Mouse (Mus musculus): Measurements from ENCODE around the gene Ktn1. TPM values are rescaled to one million over a fixed set of nuclear protein-coding genes. Genes with fewer than 3 reads are reported as not detected.

The Ktn1 gene
- polyA plus RNA-seq, 1 experiment from 2014 or later: 66.0 TPM

DNA sequence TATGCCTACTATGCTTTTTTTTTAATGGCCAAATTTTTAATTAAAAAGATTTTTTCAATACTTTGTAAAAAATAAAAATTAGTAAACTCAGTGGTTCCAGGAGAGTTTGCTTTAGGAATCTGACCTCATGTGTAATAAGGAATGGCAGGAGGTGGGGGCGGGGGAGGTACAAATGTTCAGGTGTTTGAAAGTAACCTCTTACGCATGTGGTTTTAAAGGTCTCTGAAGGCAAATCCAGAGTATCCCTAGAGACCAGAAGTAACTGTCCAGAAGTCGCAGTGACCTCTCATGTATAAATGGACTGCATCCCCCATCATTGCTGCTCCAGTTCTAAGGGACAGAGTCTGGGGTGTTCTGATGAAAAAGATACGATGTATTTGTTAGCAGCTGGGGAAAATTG lies 3.0 kb downstream of the Ktn1 start:
- peaks cover 14% of the 10 kb centered on the region for H3K4me1 ChIP-seq (replicated peaks; ENCODE audit: control insufficient read depth, insufficient read depth, low read length)
- H3K4me2 ChIP-seq (ENCODE audit: low read length): no peak overlapping the region
- 0 out of 2 replicates have a peak, but pooled peaks cover 2% of the 10 kb centered on the region for H3K27me3 ChIP-seq (replicated peaks; ENCODE audit: control insufficient read depth, insufficient read depth, low read length)
- H3K4me3 ChIP-seq (replicated peaks; ENCODE audit: low read length): no peak overlapping the region
- WGBS: 91% methylated on average over 4 of the region's 4 CpGs
- H3K36me3 ChIP-seq (ENCODE audit: control insufficient read depth, insufficient read depth): no peaks in the 10 kb centered on the region
- no peak overlapping the region for H3K9ac ChIP-seq (replicated peaks; ENCODE audit: low read depth, low read length)
- no peaks in the 10 kb centered on the region for H3K9me3 ChIP-seq (ENCODE audit: control insufficient read depth, low read length)
- no peak for ATAC-seq
- H3K27ac ChIP-seq (ENCODE audit: low read length): no peak overlapping the region

DNA sequence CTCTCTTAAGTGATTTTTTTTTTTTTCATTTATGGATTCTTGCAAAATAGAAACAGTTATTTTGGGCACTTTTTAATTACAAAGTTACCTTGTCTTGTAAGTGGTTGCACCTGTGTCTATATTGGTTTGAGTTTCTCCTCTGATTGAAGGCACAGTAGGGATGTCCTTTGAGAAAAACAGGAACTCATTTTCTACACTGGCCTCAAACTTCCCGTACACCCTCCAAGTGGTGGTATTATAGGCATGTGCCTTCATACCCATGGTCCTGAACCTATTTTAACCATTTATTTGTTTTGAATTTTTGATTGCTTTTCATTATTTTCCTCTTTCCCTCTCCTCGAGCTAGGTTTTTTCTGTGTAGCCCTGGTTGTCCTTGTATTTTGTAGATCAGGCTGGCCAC lies 7.2 kb downstream of the Ktn1 start:
- ATAC-seq: no peak
- 88% methylated on average over 2 of the region's 2 CpGs for WGBS
- H3K4me2 ChIP-seq (ENCODE audit: low read length): no peak overlapping the region
- H3K36me3 ChIP-seq (ENCODE audit: control insufficient read depth, insufficient read depth): no peaks in the 10 kb centered on the region
- no peak overlapping the region for H3K9ac ChIP-seq (replicated peaks; ENCODE audit: low read depth, low read length)
- H3K4me3 ChIP-seq (replicated peaks; ENCODE audit: low read length): no peak overlapping the region
- no peaks in the 10 kb centered on the region for H3K9me3 ChIP-seq (ENCODE audit: control insufficient read depth, low read length)
- H3K4me1 ChIP-seq (replicated peaks; ENCODE audit: control insufficient read depth, insufficient read depth, low read length): peaks cover 15% of the 10 kb centered on the region
- H3K27me3 ChIP-seq (replicated peaks; ENCODE audit: control insufficient read depth, insufficient read depth, low read length): no peaks in the 10 kb centered on the region
- H3K27ac ChIP-seq (ENCODE audit: low read length): no peak overlapping the region

DNA sequence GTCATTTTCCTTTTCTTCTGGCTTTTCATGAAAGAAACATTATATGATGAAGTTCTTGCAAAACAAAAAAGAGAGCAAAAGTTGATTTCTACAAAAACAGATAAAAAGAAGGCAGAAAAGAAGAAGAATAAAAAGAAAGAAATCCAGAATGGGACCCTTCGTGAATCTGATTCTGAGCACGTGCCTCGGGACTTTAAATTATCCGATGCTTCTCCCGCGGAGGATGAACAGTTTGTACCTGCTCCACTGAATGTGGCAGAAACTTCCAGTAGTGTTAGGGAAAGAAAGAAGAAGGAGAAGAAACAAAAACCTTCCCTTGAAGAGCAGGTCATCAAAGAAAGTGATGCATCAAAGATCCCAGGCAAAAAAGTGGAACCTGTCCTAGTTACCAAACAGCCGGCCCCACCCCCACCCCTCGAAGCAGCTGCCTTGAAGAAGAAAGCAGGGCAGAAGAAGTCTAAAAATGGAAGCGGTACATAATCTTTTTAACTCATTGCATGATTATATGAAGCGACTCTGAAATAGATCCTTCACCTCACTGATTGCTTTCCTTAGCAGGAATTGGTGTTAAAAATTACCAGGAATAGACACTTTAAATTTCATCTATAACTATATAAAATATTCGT lies 15.7 kb downstream of the Ktn1 start:
- no peaks in the 10 kb centered on the region for H3K9me3 ChIP-seq (ENCODE audit: control insufficient read depth, low read length)
- 77% methylated on average over 11 of the region's 11 CpGs for WGBS
- ATAC-seq: no peak
- no peaks in the 10 kb centered on the region for H3K36me3 ChIP-seq (ENCODE audit: control insufficient read depth, insufficient read depth)
- no peak overlapping the region for H3K9ac ChIP-seq (replicated peaks; ENCODE audit: low read depth, low read length)
- H3K27ac ChIP-seq (ENCODE audit: low read length): no peak overlapping the region
- no peaks in the 10 kb centered on the region for H3K4me1 ChIP-seq (replicated peaks; ENCODE audit: control insufficient read depth, insufficient read depth, low read length)
- no peaks in the 10 kb centered on the region for H3K27me3 ChIP-seq (replicated peaks; ENCODE audit: control insufficient read depth, insufficient read depth, low read length)
- no peak overlapping the region for H3K4me2 ChIP-seq (ENCODE audit: low read length)
- H3K4me3 ChIP-seq (replicated peaks; ENCODE audit: low read length): no peak overlapping the region

DNA sequence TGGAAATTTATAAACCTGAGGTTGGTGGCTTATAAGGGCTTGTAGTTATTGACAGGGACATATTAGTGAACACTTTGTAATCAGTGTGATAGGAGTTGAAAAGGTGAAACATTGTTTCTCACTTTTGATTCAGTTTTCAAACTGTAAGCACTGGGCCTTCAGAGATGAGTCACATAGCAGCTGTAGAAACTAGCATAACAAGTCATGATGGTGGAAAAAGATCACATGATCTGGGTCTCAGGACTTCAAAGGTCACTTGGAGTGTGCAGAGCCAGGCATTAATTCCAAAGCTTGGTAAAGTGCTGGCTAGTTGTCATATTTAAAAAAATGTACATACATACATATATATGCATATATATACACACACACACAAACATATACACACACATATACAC lies 16.2 kb downstream of the Ktn1 start:
- H3K27me3 ChIP-seq (replicated peaks; ENCODE audit: control insufficient read depth, insufficient read depth, low read length): no peaks in the 10 kb centered on the region
- no peaks in the 10 kb centered on the region for H3K36me3 ChIP-seq (ENCODE audit: control insufficient read depth, insufficient read depth)
- no peak overlapping the region for H3K27ac ChIP-seq (ENCODE audit: low read length)
- H3K4me3 ChIP-seq (replicated peaks; ENCODE audit: low read length): no peak overlapping the region
- ATAC-seq: no peak
- H3K4me2 ChIP-seq (ENCODE audit: low read length): no peak overlapping the region
- H3K4me1 ChIP-seq (replicated peaks; ENCODE audit: control insufficient read depth, insufficient read depth, low read length): no peaks in the 10 kb centered on the region
- no peaks in the 10 kb centered on the region for H3K9me3 ChIP-seq (ENCODE audit: control insufficient read depth, low read length)
- no peak overlapping the region for H3K9ac ChIP-seq (replicated peaks; ENCODE audit: low read depth, low read length)

DNA sequence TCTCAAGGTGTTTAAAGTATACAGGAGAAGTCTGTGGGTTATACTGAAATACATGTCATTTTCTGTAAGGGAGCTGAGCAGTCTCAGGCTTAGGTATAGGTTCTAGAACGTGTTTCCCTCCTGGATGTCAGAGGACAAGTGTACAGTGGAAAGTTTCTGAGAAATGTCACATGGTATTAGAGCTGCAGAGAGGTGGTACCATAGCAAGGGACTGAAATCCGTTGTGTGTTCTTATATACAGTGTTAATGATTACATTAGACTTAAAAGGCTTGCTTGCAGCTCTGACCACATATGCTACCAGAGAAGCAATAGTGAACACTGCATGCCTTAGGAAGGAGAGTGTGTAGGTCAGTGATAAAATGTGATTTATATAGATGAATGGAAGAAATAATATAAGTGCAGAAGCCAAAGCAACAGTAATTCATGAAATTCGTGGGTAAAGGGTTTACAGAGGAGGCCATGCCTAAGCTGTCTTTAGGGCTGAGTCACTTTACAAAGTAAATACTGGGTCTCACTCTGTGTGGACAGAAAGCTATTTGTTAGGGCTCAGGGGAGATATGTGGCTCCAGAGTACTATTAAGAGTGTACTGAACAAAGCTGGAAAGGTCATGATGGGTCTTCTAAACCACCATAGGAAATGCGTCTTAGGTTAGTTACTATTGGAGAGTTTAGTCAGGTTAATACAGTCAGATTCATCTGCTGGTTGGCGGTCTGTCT lies 17.0 kb downstream of the Ktn1 start:
- H3K4me1 ChIP-seq (replicated peaks; ENCODE audit: control insufficient read depth, insufficient read depth, low read length): no peaks in the 10 kb centered on the region
- H3K9me3 ChIP-seq (ENCODE audit: control insufficient read depth, low read length): no peaks in the 10 kb centered on the region
- no peak overlapping the region for H3K27ac ChIP-seq (ENCODE audit: low read length)
- no peaks in the 10 kb centered on the region for H3K36me3 ChIP-seq (ENCODE audit: control insufficient read depth, insufficient read depth)
- H3K4me2 ChIP-seq (ENCODE audit: low read length): no peak overlapping the region
- no peak overlapping the region for H3K4me3 ChIP-seq (replicated peaks; ENCODE audit: low read length)
- H3K9ac ChIP-seq (replicated peaks; ENCODE audit: low read depth, low read length): no peak overlapping the region
- WGBS: 93% methylated on average over 5 of the region's 5 CpGs
- ATAC-seq: no peak
- H3K27me3 ChIP-seq (replicated peaks; ENCODE audit: control insufficient read depth, insufficient read depth, low read length): no peaks in the 10 kb centered on the region

DNA sequence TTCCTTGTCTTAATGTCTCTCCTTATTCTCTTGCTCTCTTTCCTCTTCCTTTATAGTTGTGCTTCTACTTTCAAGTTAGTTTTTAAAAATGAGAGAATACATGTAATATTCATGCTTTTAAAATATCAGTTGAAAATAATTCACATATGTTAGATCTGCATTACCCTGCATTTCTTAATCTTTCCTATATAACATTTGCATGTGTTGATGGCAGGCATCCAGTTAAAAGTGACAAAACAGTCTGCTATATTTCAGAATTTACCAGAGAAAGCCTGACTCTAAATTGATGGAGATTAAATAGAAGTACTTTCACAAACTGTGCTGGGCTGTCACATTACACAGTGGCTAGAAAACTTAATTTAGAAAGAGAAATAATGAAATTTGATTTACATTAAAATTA lies 19.8 kb downstream of the Ktn1 start:
- Histone ChIP-seq H3K36me3 (ENCODE audit: control insufficient read depth, insufficient read depth) (no peaks in the 10 kb centered on the region; the same call in 1 of the 2 replicates), H3K9me3 (ENCODE audit: control insufficient read depth, low read length) (no peaks in the 10 kb centered on the region), H3K27me3 (replicated peaks; ENCODE audit: control insufficient read depth, insufficient read depth, low read length) (no peaks in the 10 kb centered on the region), H3K4me2 (ENCODE audit: low read length) (no peak overlapping the region), H3K4me3 (replicated peaks; ENCODE audit: low read length) (no peak overlapping the region), H3K9ac (replicated peaks; ENCODE audit: low read depth, low read length) (no peak overlapping the region), H3K4me1 (replicated peaks; ENCODE audit: control insufficient read depth, insufficient read depth, low read length) (no peaks in the 10 kb centered on the region), H3K27ac (ENCODE audit: low read length) (no peak overlapping the region)
- peak; percentile 33 for ATAC-seq

DNA sequence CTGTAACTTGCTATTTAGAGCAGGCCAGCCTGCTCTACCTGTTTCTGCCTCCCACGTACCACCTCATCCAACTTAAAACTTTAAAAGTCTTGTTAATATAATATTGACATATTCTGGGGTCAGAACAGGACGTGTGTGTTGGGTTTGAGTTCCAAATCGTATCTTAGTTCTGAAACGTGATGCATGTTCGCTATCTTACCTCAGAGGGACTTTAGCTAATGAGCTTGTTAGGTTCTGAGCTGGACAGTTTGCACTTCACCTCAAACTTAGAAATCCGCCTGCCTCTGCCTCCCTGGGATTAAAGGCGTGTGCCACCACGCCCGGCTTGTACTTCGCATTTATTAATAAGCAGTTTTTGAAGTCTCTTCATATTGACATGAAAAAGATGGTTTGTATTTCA lies 34.6 kb downstream of the Ktn1 start:
- H3K9ac ChIP-seq (replicated peaks; ENCODE audit: low read depth, low read length): no peak overlapping the region
- no peak overlapping the region for H3K4me3 ChIP-seq (replicated peaks; ENCODE audit: low read length)
- WGBS: 97% methylated on average over 10 of the region's 10 CpGs
- ATAC-seq: no peak
- no peaks in the 10 kb centered on the region for H3K4me1 ChIP-seq (replicated peaks; ENCODE audit: control insufficient read depth, insufficient read depth, low read length)
- no peak overlapping the region for H3K4me2 ChIP-seq (ENCODE audit: low read length)
- no peak overlapping the region for H3K27ac ChIP-seq (ENCODE audit: low read length)
- H3K9me3 ChIP-seq (ENCODE audit: control insufficient read depth, low read length): no peaks in the 10 kb centered on the region
- H3K36me3 ChIP-seq (ENCODE audit: control insufficient read depth, insufficient read depth): peaks cover 32% of the 10 kb centered on the region
- H3K27me3 ChIP-seq (replicated peaks; ENCODE audit: control insufficient read depth, insufficient read depth, low read length): no peaks in the 10 kb centered on the region

DNA sequence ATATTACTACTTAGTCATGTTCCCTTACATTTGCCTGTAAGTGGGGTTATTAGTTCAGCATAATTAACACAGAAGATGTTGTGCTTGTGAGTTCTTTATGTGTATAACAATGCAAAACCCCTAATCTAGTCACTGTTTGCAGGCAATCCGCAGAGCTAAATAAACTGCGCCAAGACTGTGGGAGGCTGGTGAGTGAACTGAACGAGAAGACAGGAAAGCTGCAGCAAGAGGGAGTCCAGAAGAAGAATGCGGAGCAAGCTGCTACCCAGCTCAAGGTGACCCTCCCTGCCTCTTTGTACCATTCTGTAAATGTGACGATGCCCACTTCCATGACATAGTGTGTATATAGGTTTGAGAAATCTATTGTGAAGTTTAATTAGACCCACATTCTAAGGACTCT lies 36.3 kb downstream of the Ktn1 start:
- Histone ChIP-seq H3K4me1 (replicated peaks; ENCODE audit: control insufficient read depth, insufficient read depth, low read length) (no peaks in the 10 kb centered on the region), H3K27ac (ENCODE audit: low read length) (no peak overlapping the region), H3K4me2 (ENCODE audit: low read length) (no peak overlapping the region), H3K9ac (replicated peaks; ENCODE audit: low read depth, low read length) (no peak overlapping the region), H3K9me3 (ENCODE audit: control insufficient read depth, low read length) (no peaks in the 10 kb centered on the region), H3K36me3 (ENCODE audit: control insufficient read depth, insufficient read depth) (peaks cover 32% of the 10 kb centered on the region), H3K27me3 (replicated peaks; ENCODE audit: control insufficient read depth, insufficient read depth, low read length) (no peaks in the 10 kb centered on the region), H3K4me3 (replicated peaks; ENCODE audit: low read length) (no peak overlapping the region)
- WGBS: 80% methylated on average over 5 of the region's 5 CpGs
- ATAC-seq: no peak

DNA sequence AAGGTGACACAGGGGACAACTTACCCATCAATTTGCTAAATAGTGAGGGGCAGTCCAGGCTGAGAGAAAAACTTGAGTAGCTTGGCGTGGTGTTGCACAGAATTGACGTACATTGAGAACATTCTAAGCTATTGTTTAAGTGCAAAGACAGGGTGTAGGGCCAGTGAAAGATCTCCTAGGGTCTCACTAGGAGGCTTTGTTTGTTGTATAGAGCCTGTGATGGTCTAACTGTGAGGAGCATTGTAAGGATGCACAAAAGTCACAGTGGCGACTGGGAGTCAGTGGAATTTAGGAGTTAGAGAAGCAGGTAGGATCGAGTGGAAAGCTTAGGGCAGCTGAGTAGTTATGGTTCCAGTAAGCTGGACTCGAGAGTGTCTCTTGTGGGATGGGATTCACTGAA lies 50.9 kb downstream of the Ktn1 start:
- WGBS: 50% methylated on average over 5 of the region's 5 CpGs
- no peak overlapping the region for H3K4me3 ChIP-seq (replicated peaks; ENCODE audit: low read length)
- no peak overlapping the region for H3K27ac ChIP-seq (ENCODE audit: low read length)
- no peak overlapping the region for H3K4me2 ChIP-seq (ENCODE audit: low read length)
- H3K27me3 ChIP-seq (replicated peaks; ENCODE audit: control insufficient read depth, insufficient read depth, low read length): no peaks in the 10 kb centered on the region
- no peaks in the 10 kb centered on the region for H3K9me3 ChIP-seq (ENCODE audit: control insufficient read depth, low read length)
- ATAC-seq: no peak
- H3K36me3 ChIP-seq (ENCODE audit: control insufficient read depth, insufficient read depth): peaks cover 31% of the 10 kb centered on the region
- no peak overlapping the region for H3K9ac ChIP-seq (replicated peaks; ENCODE audit: low read depth, low read length)
- no peaks in the 10 kb centered on the region for H3K4me1 ChIP-seq (replicated peaks; ENCODE audit: control insufficient read depth, insufficient read depth, low read length)

DNA sequence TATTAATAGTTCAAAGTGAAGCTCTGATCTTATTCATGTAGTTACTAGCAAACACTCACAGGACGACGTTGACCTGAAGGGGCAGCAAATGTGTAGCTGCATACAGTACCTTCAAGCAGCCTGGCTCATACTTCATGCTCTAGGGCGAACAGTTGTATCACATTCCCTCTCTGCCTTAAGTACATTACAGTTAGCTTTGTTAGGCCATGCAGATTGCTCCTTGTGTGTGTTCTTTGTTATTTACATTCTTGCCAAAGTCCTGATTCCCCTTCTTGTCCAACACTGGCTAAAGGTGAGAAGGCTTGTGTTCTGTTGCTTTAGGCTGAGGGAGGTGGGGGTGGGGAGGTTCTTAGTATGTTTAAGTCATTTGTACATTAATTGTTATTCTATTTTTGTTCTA lies 61.3 kb downstream of the Ktn1 start:
- H3K4me2 ChIP-seq (ENCODE audit: low read length): no peak overlapping the region
- H3K4me1 ChIP-seq (replicated peaks; ENCODE audit: control insufficient read depth, insufficient read depth, low read length): no peaks in the 10 kb centered on the region
- H3K9ac ChIP-seq (replicated peaks; ENCODE audit: low read depth, low read length): no peak overlapping the region
- 82% methylated on average over 3 of the region's 3 CpGs for WGBS
- no peak overlapping the region for H3K4me3 ChIP-seq (replicated peaks; ENCODE audit: low read length)
- H3K27ac ChIP-seq (ENCODE audit: low read length): no peak overlapping the region
- H3K27me3 ChIP-seq (replicated peaks; ENCODE audit: control insufficient read depth, insufficient read depth, low read length): no peaks in the 10 kb centered on the region
- no peak for ATAC-seq
- no peaks in the 10 kb centered on the region for H3K9me3 ChIP-seq (ENCODE audit: control insufficient read depth, low read length)
- peaks cover 18% of the 10 kb centered on the region for H3K36me3 ChIP-seq (ENCODE audit: control insufficient read depth, insufficient read depth)
